Mouse (Mus musculus): ENCODE data around the gene Smndc1.

Smndc1 gene

DNA sequence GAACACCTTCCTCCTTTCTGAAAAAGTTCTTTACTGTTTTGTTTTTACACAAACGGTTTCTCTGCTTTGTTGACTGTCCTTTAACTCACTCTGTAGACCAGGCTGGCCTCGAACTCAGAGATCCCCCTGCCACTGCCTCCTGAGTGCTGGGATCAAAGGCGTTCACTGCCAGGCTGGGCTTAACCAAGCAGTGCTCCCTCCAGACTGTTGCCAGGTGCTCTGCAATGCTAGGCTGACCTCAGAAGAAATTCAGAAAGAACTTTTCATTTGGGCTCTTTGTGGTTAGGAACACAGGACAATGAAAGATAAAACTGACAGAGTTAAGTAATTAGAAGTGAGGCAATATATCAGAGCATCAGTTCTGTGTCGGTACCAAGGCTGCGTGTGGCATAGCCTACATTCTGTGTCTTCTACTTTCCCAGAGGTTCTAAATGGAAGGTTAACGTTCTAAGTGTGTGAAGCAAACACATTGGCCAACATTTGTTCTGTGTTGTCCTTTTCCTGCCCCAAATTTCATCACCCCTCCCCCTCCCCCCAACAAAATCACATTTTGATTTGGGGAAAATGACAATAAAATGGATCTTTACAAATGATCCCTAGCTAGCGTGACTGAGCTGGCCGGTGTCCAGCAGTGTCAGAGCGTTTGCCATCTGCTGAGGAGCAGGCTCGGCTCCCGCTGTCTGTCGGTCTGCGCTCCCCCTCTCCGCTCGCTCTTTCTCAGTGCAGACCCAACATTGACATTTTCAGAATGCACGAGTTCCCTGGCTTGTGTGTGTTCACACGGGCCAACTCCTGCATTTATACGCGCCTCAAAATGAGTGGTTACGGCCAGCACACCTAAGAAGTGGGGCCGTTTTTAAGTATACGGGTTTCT is 31.0 kb downstream of the Smndc1 start:
- in situ Hi-C loops (cut with MboI, MseI) = loop anchor here (5.0 to 10.0 kb wide), 2 partner anchors 112 to 115 kb away; no protein-coding TSS in a partner anchor

GRCm38 (mm10) chr19:53355065-53355464 is 35.3 kb downstream of the Smndc1 start:
- in situ Hi-C loops (cut with MboI, MseI) = loop anchor here in 1 of 2 experiments (5.0 kb wide), 1 partner anchor 108 kb away; no protein-coding TSS in a partner anchor

GRCm38 (mm10) chr19:53354271-53355000 is 35.9 kb downstream of the Smndc1 start:
- in situ Hi-C loops (cut with MboI, MseI) = no loop called here

- in situ Hi-C loops (cut with MboI, MseI) = no loop called here
Observed at GRCm38 (mm10) chr19:53353864-53354263, 36.5 kb downstream of the Smndc1 start.

- in situ Hi-C loops (cut with MboI, MseI) = no loop called here
Observed at GRCm38 (mm10) chr19:53345766-53346165, 44.6 kb downstream of the Smndc1 start.

- in situ Hi-C loops (cut with MboI, MseI) = no loop called here
Observed at GRCm38 (mm10) chr19:53344062-53344461, 46.3 kb downstream of the Smndc1 start.

DNA sequence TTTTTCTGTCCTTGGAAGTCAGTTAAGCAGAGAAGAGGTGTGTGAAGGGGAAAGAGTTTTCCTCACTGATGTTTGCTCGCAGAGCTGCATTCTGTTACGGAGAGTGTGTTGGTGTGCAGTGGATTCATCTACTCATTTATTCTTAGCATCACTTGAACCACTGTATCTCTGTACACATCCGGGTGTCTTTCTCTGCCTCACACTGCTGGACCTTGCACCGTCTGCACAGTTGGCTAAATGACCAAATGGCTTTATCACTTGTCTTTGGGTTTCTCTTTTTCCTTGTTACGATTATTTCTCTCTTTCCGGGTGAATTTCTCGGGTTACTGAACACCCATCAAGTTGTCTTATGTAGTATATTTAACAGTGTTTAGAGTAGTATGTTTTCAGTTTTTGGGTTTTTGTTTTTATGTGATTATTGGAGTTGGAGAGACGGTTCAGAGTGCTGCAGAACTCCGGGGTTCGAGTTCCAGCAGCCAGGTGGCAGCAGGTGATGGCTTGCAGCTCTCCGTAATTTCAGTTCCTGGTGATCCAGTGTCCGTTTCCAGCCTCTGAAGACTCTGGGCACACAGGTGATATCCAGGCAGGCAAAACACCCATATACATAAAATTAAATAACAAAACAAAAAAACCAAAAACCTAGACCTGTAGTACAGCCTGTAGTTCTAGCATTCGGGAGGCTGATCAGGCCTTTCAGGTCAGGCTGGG is 47.0 kb downstream of the Smndc1 start:
- in situ Hi-C loops (cut with MboI, MseI) = no loop called here

GRCm38 (mm10) chr19:53340423-53340822 is 50.0 kb downstream of the Smndc1 start:
- in situ Hi-C loops (cut with MboI, MseI) = no loop called here

GRCm38 (mm10) chr19:53335241-53335640 is 55.1 kb downstream of the Smndc1 start:
- in situ Hi-C loops (cut with MboI, MseI) = no loop called here

DNA sequence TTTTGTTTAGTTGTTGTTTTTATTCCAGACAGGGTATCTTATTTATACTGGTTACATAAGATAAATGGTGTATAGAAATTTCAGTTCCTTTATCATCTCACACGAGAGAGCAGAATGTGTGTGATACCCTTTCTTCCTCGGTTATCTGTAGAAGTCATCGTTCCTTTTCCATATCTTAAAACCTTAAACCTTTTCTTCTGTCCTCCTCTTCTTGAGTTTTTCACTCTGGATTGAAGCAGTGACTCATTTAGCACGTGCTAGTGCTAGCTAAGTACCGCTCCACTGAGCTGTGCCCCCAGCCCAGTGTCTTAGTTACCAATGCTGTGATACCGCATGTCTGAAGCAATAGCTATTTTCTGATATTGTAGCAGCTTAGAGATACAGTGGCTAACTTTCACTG is 56.6 kb downstream of the Smndc1 start:
- in situ Hi-C loops (cut with MboI, MseI) = no loop called here

DNA sequence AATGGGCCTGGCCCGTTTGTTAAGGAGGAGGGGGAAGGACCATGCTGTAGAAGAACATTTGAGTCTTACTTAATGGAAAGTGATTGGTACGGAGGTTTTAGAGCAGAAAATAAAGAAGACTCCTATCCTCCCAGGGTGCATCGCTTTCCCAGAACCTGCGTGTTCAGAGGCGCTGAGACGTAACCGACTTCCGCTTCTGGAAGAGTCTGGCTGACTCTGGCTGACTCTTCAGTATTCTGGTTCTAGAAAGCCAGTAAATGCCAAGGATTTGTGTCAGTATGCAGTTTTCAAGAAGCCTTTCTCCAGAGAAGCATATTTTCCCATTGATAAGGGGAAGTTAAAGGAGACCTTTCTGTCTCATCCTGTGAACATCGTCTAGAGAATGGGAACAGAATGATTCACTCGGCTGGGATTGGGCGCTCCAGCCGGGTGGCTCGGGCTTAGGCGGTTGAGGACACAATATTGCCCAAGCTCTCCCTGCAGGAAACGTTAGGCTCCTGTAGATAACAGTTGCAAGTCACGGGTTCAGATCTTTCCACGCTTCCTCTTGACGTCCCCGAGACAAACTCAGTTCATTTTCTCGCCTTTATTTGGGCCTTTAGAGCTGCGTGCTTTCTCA is 58.4 kb downstream of the Smndc1 start:
- in situ Hi-C loops (cut with MboI, MseI) = no loop called here

DNA sequence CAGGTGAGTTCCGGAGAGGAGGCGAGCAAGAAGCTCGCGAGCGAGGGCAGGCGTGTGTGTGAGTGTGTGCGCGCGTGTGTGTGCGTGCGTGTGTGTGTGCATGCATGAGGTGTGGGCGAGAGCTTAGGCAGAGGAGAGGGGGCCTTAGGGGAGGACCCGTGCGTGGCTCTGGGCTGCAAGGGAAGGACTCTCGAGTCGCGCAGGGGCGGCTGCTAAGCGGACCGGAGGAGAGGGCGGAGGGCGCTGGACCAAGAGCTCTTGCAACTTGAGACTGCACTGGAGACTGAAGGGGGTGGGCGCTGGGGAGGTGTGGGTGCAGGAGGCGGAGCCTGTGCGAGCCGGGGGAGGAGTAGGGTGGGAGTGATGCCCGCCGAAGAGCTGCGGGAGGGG is 60.4 kb downstream of the Smndc1 start:
- in situ Hi-C loops (cut with MboI, MseI) = loop anchor here (5.0 kb wide), 2 partner anchors 58 to 83 kb away; no protein-coding TSS in a partner anchor
